Mouse (Mus musculus) lung, postnatal 0 days (tissue): ENCODE results near the gene Ctsh. TPM values are rescaled to one million over a fixed set of nuclear protein-coding genes. Genes with fewer than 3 reads are reported as not detected.

Experiments used
- ATAC-seq: fragments of 200-750 bp; cut with Nextera tagmentation; 2 replicates; pipeline ENCODE4 v1.8.0; 2017; ENCODE audit warnings: moderate library complexity
- DNase-seq: peaks from one replicate; pipeline ENCODE4 v3.0.0-alpha.2; 2016; ENCODE audit warnings: low spot score
- H3K27ac ChIP-seq: fragments of 300-500 bp; sonication (generic); 2 replicates; pipeline ENCODE4 v1.5.1; 2014; ENCODE audit warnings: antibody characterized with exemption, mild to moderate bottlenecking, low read length, mixed read lengths
- H3K27me3 ChIP-seq: fragments of 300-500 bp; sonication (generic); replicated peaks from 2 replicates; pipeline ENCODE4 v1.6.1; 2014; ENCODE audit warnings: low read length, mixed read lengths; ENCODE audit not compliant: insufficient read depth
- H3K36me3 ChIP-seq: fragments of 300-500 bp; sonication (generic); 2 replicates; pipeline ENCODE4 v1.6.1; 2014; ENCODE audit warnings: low read length, mixed read lengths; ENCODE audit not compliant: insufficient read depth
- H3K4me1 ChIP-seq: fragments of 300-500 bp; sonication (generic); 2 replicates; pipeline ENCODE4 v1.6.1; 2014; ENCODE audit warnings: antibody characterized with exemption, low read depth, low read length, mixed read lengths; ENCODE audit not compliant: insufficient read depth
- H3K4me2 ChIP-seq: fragments of 300-500 bp; sonication (generic); replicated peaks from 2 replicates; pipeline ENCODE4 v1.6.1; 2014; ENCODE audit warnings: low read depth, mild to moderate bottlenecking, low read length, moderate library complexity, mixed read lengths
- H3K4me3 ChIP-seq: fragments of 300-500 bp; sonication (generic); 2 replicates; pipeline ENCODE4 v1.5.1; 2014; ENCODE audit warnings: low read depth, low read length
- H3K9ac ChIP-seq: fragments of 300-500 bp; sonication (generic); replicated peaks from 2 replicates; pipeline ENCODE4 v1.6.1; 2014; ENCODE audit warnings: low read depth, mild to moderate bottlenecking
- H3K9me3 ChIP-seq: fragments of 300-500 bp; sonication (generic); 2 replicates; pipeline ENCODE4 v1.6.1; 2016; ENCODE audit warnings: low read length, mixed read lengths
- CTCF ChIP-seq: IDR thresholded peaks from 2 replicates; pipeline ENCODE4 v1.5.1; 2016; ENCODE audit warnings: antibody characterized with exemption, mild to moderate bottlenecking
- EP300 ChIP-seq: IDR thresholded peaks from 2 replicates; pipeline ENCODE4 v1.6.1; 2016; ENCODE audit warnings: antibody characterized with exemption, mild to moderate bottlenecking, control low read depth
- WGBS: fragments of 180-500 bp; shearing (Covaris S2); extraction: QIAGEN DNeasy Blood & Tissue Kit; methylation state at CpG from one replicate; pipeline ENCODE4 v1.1.7; 2014; 5-methylcytosine and 5-hydroxymethylcytosine counted together
- polyA plus RNA-seq: library from polyadenylated mRNA; unstranded; fragments of >200 nt; fragmentation: Nextera tagmentation; extraction: Ambion mirVana; gene quantifications from 2 replicates; pipeline ENCODE4 v1.2.1, GENCODE M21; 2015

Gene Ctsh
- polyA plus RNA-seq, 1 experiment from 2014 or later: 2,487 TPM

- no peak for ATAC-seq
- 93% methylated on average over 6 of the region's 6 CpGs for WGBS
- no peak for DNase-seq
- TF ChIP-seq CTCF (no peak), EP300 (no peak)
- no peaks in the 10 kb centered on the region for H3K27me3 ChIP-seq
- no peak overlapping the region for H3K4me3 ChIP-seq
- H3K4me1 ChIP-seq: no peaks in the 10 kb centered on the region
- no peaks in the 10 kb centered on the region for H3K9me3 ChIP-seq
- H3K27ac ChIP-seq: no peak overlapping the region
- H3K36me3 ChIP-seq: peaks cover 23% of the 10 kb centered on the region
- H3K4me2 ChIP-seq: no peak overlapping the region
- H3K9ac ChIP-seq: no peak overlapping the region
Observed at GRCm38 (mm10) chr9:90089339-90090104, 35.6 kb downstream of the Ctsh start.

GRCm38 (mm10) chr9:90098934-90099333, 45.0 kb downstream of the Ctsh start:
- Histone ChIP-seq H3K4me3 (no peak overlapping the region), H3K4me2 (no peak overlapping the region), H3K27ac (no peak overlapping the region), H3K9me3 (no peaks in the 10 kb centered on the region), H3K36me3 (peaks cover 38% of the 10 kb centered on the region), H3K4me1 (no peaks in the 10 kb centered on the region), H3K27me3 (no peaks in the 10 kb centered on the region), H3K9ac (no peak overlapping the region)
- TF ChIP-seq CTCF (peak; percentile 48), EP300 (no peak)
- ATAC-seq: no peak
- 85% methylated on average over 5 of the region's 5 CpGs for WGBS
- DNase-seq: no peak

GRCm38 (mm10) chr9:90100760-90101159, 46.8 kb downstream of the Ctsh start:
- H3K9me3 ChIP-seq: no peaks in the 10 kb centered on the region
- H3K4me2 ChIP-seq: no peak overlapping the region
- ATAC-seq (no peak), DNase-seq (no peak)
- peaks cover 32% of the 10 kb centered on the region; the same call in 1 of the 2 replicates for H3K36me3 ChIP-seq
- WGBS: 76% methylated on average over 2 of the region's 2 CpGs
- no peak overlapping the region for H3K27ac ChIP-seq
- no peak overlapping the region for H3K9ac ChIP-seq
- no peaks in the 10 kb centered on the region for H3K4me1 ChIP-seq
- TF ChIP-seq CTCF (peak; percentile 71), EP300 (no peak)
- no peak overlapping the region for H3K4me3 ChIP-seq
- no peaks in the 10 kb centered on the region for H3K27me3 ChIP-seq

- TF ChIP-seq CTCF (no peak), EP300 (no peak)
- DNase-seq (no peak), ATAC-seq (no peak)
- Histone ChIP-seq H3K4me1 (no peaks in the 10 kb centered on the region), H3K9ac (no peak overlapping the region), H3K4me2 (no peak overlapping the region), H3K27me3 (no peaks in the 10 kb centered on the region), H3K36me3 (peaks cover 11% of the 10 kb centered on the region; the same call in 1 of the 2 replicates), H3K9me3 (no peaks in the 10 kb centered on the region), H3K4me3 (no peak overlapping the region), H3K27ac (no peak overlapping the region)
- 79% methylated on average over 1 of the region's 1 CpGs for WGBS
Observed at GRCm38 (mm10) chr9:90105462-90105861, 51.5 kb downstream of the Ctsh start.

GRCm38 (mm10) chr9:90106915-90107314, 53.0 kb downstream of the Ctsh start:
- H3K4me1 ChIP-seq: no peaks in the 10 kb centered on the region
- H3K4me3 ChIP-seq: no peak overlapping the region
- no peaks in the 10 kb centered on the region for H3K27me3 ChIP-seq
- H3K27ac ChIP-seq: no peak overlapping the region
- H3K36me3 ChIP-seq: 0 out of 2 replicates have a peak, but pooled peaks cover 2% of the 10 kb centered on the region
- TF ChIP-seq CTCF (no peak), EP300 (no peak)
- no peak overlapping the region for H3K4me2 ChIP-seq
- 62% methylated on average over 1 of the region's 1 CpGs for WGBS
- DNase-seq: peak; percentile 28
- H3K9me3 ChIP-seq: no peaks in the 10 kb centered on the region
- no peak overlapping the region for H3K9ac ChIP-seq
- no peak for ATAC-seq

- no peaks in the 10 kb centered on the region for H3K4me1 ChIP-seq
- H3K9me3 ChIP-seq: no peaks in the 10 kb centered on the region
- no peak overlapping the region for H3K9ac ChIP-seq
- no peak overlapping the region for H3K4me3 ChIP-seq
- no peak overlapping the region for H3K27ac ChIP-seq
- ATAC-seq (no peak), DNase-seq (no peak)
- H3K4me2 ChIP-seq: no peak overlapping the region
- H3K27me3 ChIP-seq: no peaks in the 10 kb centered on the region
- TF ChIP-seq EP300 (no peak), CTCF (no peak)
- no peaks in the 10 kb centered on the region for H3K36me3 ChIP-seq
Observed at GRCm38 (mm10) chr9:90108272-90108671, 54.3 kb downstream of the Ctsh start.
